Mouse (Mus musculus): ENCODE measurements around the gene Pik3ip1. TPM values are rescaled to one million over a fixed set of nuclear protein-coding genes. Genes with fewer than 3 reads are reported as not detected.

Pik3ip1 gene
- polyA plus RNA-seq (2014; fragmentation: Illumina TruSeq; extraction: RNeasy Lipid Tissue Mini Kit (QIAGEN cat#74804); ENCODE audit: low read depth, low replicate concordance): not detected

GRCm38 (mm10) chr11:3329891-3330451, at the start of gene Pik3ip1:
Pik3ip1 (plus strand) TSS chr11:3330401.

DNA sequence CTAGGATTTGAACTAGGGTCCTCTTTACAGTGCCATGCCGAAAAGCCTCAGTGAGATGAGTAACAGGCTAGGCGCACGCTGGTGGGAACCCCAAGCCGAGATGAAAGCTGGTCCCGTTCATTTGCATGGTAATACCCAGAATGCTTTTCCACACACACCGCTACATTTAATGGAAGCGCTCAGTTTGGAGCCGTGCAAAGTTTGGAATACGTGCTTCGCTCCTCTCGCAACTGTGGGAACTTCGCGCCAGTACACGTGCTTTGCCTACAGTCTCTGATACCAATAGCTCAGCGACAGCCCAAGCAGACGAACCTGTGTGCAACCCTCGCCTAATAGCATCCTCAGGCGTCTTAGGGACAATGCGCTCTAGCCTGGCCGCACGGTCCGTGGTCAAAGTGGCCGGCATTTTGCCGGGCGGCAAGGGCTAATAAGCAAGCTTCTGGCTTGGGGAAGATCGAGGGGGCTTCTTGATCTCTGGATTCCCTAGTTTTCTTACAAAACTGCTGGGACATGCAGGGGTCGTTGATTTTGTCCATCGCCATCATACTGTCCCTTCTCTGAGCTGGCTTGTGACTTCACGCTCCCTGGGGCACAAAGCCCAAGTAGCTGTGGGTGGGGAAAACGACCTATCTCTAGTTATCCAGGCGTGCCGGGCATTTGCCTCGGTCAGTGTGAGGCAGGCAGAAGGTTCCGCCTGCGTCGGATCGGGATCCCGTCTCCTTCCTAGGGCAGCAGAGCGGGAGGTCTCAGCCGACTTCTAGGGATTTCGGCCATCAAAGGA, 41.5 kb upstream of the Pik3ip1 start, which contains the start of gene Patz1:
Gene Patz1 (plus strand): TSS at position 354 of the 781 bp plus-strand sequence.

Other genes starting within 250 kb of the Pik3ip1 start
- gene Sfi1, start 136.9 kb upstream of the Pik3ip1 start, polyA plus RNA-seq (2014; fragmentation: Illumina TruSeq; extraction: RNeasy Lipid Tissue Mini Kit (QIAGEN cat#74804); ENCODE audit: low read depth, low replicate concordance): 5.7 TPM
- 28.9 TPM for gene Eif4enif1, start 128.0 kb upstream of the Pik3ip1 start, polyA plus RNA-seq (2014; fragmentation: Illumina TruSeq; extraction: RNeasy Lipid Tissue Mini Kit (QIAGEN cat#74804); ENCODE audit: low read depth, low replicate concordance)
- gene Drg1, start 64.0 kb upstream of the Pik3ip1 start, polyA plus RNA-seq (2014; fragmentation: Illumina TruSeq; extraction: RNeasy Lipid Tissue Mini Kit (QIAGEN cat#74804); ENCODE audit: low read depth, low replicate concordance): 114 TPM
- gene Patz1, start 41.5 kb upstream of the Pik3ip1 start, polyA plus RNA-seq (2014; fragmentation: Illumina TruSeq; extraction: RNeasy Lipid Tissue Mini Kit (QIAGEN cat#74804); ENCODE audit: low read depth, low replicate concordance): 3.3 TPM
- gene Limk2, start 78.8 kb downstream of the Pik3ip1 start, polyA plus RNA-seq (2014; fragmentation: Illumina TruSeq; extraction: RNeasy Lipid Tissue Mini Kit (QIAGEN cat#74804); ENCODE audit: low read depth, low replicate concordance): 2.3 TPM
- 18.9 TPM for gene Rnf185, start 122.0 kb downstream of the Pik3ip1 start, polyA plus RNA-seq (2014; fragmentation: Illumina TruSeq; extraction: RNeasy Lipid Tissue Mini Kit (QIAGEN cat#74804); ENCODE audit: low read depth, low replicate concordance)
- not detected for gene Pla2g3, start 157.9 kb downstream of the Pik3ip1 start, polyA plus RNA-seq (2014; fragmentation: Illumina TruSeq; extraction: RNeasy Lipid Tissue Mini Kit (QIAGEN cat#74804); ENCODE audit: low read depth, low replicate concordance)
- not detected for gene Inpp5j, start 174.4 kb downstream of the Pik3ip1 start, polyA plus RNA-seq (2014; fragmentation: Illumina TruSeq; extraction: RNeasy Lipid Tissue Mini Kit (QIAGEN cat#74804); ENCODE audit: low read depth, low replicate concordance)
- gene Selenom, start 184.3 kb downstream of the Pik3ip1 start, polyA plus RNA-seq (2014; fragmentation: Illumina TruSeq; extraction: RNeasy Lipid Tissue Mini Kit (QIAGEN cat#74804); ENCODE audit: low read depth, low replicate concordance): not detected
- not detected for gene Smtn, start 210.2 kb downstream of the Pik3ip1 start, polyA plus RNA-seq (2014; fragmentation: Illumina TruSeq; extraction: RNeasy Lipid Tissue Mini Kit (QIAGEN cat#74804); ENCODE audit: low read depth, low replicate concordance)